Mouse (Mus musculus) gastrocnemius, postnatal 10 days (tissue): ENCODE measurements around the gene Gm10382. TPM values are rescaled to one million over a fixed set of nuclear protein-coding genes. Genes with fewer than 3 reads are reported as not detected.
A peak's percentile ranks its signal among the peaks of the same experiment; 100 is the strongest.
"Not testable (repeated sequence)": the region's sequence is repeated elsewhere in the genome, so short reads cannot be mapped to it uniquely, and the experiment has no call there.

Experiments used
- DNase-seq: peaks from one replicate; pipeline ENCODE4 v3.0.0; 2021; ENCODE audit warnings: mixed read lengths
- total RNA-seq, 2 experiments: library from RNA; stranded (reverse); gene quantifications; 2 replicates each; pipeline ENCODE4 v1.2.3; 2021

Gm10382 gene
- total RNA-seq, 2 experiments from 2014 or later: 0.19 to 0.36 TPM

DNA sequence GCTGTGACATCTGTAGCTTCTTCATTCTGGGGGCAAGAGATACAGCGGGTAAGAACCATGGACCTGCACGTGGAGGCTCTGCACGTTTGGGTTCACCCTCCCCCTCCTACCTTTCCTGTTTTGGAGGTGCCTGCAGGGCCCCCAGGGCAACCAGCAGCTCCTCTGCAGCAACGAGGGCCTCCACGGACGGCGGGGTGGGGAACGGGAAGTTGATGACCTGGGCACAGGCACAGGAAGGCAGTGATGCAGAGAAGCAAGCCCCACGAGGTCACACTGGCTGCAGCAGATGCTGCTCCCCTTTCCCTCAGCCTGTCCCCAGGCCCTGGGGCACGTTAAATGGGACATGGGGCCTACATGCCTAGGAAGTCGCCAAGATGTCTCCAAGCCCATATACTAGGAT is 30.0 kb downstream of the Gm10382 start:
- no peak for DNase-seq

DNA sequence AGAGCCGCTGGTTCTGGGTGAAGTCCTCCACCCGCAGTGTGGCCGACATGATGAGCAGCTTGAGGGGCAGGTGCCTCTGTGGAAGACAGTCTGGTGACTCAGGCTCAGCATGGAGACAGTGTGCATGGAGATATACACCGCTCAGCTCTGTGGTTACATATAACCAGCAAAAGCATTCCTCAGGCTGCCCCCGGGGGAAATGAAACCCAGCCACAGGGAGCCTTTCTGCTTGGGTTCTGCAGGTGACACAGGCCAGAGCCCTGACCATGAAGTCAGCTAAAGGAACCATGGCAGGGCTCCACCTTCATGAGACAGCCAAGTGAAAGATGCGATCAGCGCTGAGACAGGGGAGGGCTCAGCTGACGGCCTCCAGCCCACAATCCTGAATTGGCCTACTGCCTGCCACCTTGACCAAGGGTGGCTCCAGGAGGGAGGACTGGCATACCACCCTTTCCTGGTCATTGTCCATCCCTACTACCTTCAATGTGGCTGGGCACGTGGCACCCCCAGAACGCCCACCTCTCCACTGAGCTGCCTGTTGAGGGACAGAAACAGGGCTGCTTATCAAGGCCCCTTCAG is 36.7 kb downstream of the Gm10382 start:
- DNase-seq: no peak

DNA sequence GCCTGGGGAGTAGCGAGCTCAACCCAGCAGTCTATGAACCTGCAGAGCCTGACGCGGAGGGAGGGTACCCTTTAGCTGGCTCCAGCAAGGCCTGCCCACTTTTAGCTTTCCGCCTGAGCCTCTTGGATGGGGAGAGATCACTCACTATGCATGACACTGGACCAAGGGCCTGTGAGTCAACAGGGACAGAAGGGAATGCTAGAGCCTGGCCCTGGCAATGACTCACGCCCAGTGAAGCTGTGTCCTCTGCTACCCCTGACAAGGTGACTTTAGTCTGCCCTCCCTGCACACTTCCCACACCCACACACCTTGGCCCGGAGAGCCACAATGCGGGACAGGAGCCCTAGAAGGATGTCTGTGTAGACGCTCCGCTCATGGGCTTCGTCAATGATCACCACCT is 37.2 kb downstream of the Gm10382 start:
- DNase-seq: no peak

DNA sequence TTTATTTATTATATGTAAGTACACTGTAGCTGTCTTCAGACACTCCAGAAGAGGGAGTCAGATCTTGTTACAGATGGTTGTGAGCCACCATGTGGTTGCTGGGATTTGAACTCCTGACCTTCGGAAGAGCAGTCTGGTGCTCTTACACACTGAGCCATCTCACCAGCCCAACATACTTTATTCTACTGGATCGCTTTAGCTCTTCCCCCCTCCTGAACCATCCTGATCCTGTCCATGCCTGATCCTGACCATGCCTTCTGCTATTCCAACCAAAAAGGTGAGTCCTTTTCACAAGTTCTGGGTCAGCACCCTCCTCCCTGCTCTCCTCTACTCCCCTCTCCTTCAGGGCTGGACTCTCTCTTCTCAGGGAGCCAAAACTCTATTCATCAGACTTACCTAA is 43.2 kb downstream of the Gm10382 start:
- not testable (repeated sequence) for DNase-seq

DNA sequence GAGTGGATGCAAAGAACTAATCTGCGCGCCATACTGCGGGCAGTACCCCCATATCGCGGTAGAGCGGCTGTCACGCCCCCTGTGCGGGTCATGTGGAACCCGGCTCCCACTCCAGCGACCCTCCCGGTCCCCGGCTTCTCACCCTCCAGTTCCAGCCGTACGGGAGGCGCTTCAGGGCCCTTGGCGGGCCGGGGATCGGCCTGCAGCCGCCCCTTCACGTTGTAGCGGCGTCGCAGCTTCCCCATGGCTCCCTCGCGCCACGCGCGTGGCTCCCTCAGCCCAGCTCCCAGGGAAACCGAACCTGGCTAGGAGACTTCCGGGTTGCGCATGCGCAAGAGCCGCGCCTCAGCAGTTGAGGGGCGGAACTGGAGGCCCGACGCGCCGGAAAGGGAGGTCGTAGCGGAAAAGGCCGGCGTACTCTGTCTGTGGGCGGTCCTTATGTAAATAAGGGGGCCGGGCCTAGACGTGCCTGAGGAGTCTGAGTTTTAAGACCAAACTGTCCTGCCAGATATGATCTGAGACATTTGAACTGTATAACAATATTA is 44.7 kb downstream of the Gm10382 start, which contains the start of gene Dhx37:
Dhx37 (minus strand) TSS at position 329 of the 545 bp plus-strand sequence.
- peak; percentile 94 for DNase-seq

DNA sequence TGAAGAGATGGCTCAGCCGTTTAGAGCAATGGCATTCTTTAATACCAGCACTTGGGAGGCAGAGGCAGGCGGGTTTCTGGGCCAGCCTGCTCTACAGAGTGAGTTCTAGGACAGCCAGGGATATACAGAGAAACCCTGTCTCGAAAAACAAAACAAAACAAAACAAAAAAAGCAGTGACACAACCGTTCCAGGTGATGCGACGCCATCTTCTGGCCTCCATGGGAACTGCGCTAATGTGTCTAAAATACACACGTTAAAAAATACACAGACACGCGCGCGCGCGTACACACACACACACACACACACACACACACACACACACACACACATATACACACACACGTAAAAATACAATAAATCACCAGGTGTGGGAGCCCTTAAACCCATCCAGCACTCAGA is 45.2 kb downstream of the Gm10382 start:
- DNase-seq: not testable (repeated sequence)

Other genes starting within 250 kb of the Gm10382 start
- 100 to 1,000 TPM; 116 to 123 TPM for gene Ncor2, start 210.1 kb upstream of the Gm10382 start, total RNA-seq
- 10 to 100 TPM; 49.8 to 58.0 TPM for gene Scarb1, start 48.2 kb upstream of the Gm10382 start, total RNA-seq
- 100 to 1,000 TPM; 703 to 712 TPM for gene Ubc, start 880 bp downstream of the Gm10382 start, total RNA-seq
- 1 to 10 TPM; 3.7 to 4.6 TPM for gene Dhx37, start 44.8 kb downstream of the Gm10382 start, total RNA-seq
- gene Bri3bp, start 52.2 kb downstream of the Gm10382 start, total RNA-seq: 1 to 10 TPM; 7.6 to 8.0 TPM
- gene Aacs, start 86.5 kb downstream of the Gm10382 start, total RNA-seq: 1 to 10 TPM; 5.1 to 6.6 TPM
- under 1 TPM; 0.21 to 0.56 TPM for gene Tmem132b, start 142.5 kb downstream of the Gm10382 start, total RNA-seq